Mouse (Mus musculus) adrenal gland, postnatal 10 days (tissue): Measurements from ENCODE around the gene Gm45208. TPM values are rescaled to one million over a fixed set of nuclear protein-coding genes. Genes with fewer than 3 reads are reported as not detected.
"Not testable (repeated sequence)": the region's sequence is repeated elsewhere in the genome, so short reads cannot be mapped to it uniquely, and the experiment has no call there.

Experiments
- DNase-seq: peaks from one replicate; pipeline ENCODE4 v3.0.0; 2021; ENCODE audit warnings: mixed read lengths
- long read RNA-seq, 2 experiments: library from polyadenylated mRNA; stranded (forward); transcript quantifications; one replicate each; pipeline ENCODE4 v2.0.0; 2021
- total RNA-seq, 2 experiments: library from RNA; stranded (reverse); gene quantifications; 2 replicates each; pipeline ENCODE4 v1.2.3; 2021

Gm45208 gene
- not detected for total RNA-seq
- long read RNA-seq, experiment 1, partial matches to known transcripts: 0 of 2 reads
- long read RNA-seq, experiment 1, other reads (novel, unspliced or antisense): 2 of 2 reads
- long read RNA-seq, experiment 2, partial matches to known transcripts: 0 of 3 reads
- long read RNA-seq, experiment 2, other reads (novel, unspliced or antisense): 3 of 3 reads

GRCm38 (mm10) chrX:7721514-7722281 is at the start of gene Gm45208:
Gene Gm45208 (plus strand): TSS chrX:7722245.
- DNase-seq: peak; percentile 75

GRCm38 (mm10) chrX:7672739-7673138 is 49.3 kb upstream of the Gm45208 start:
- DNase-seq: no peak

- peak; percentile 49 for DNase-seq
These were observed 48.3 kb upstream of the Gm45208 start for GRCm38 (mm10) chrX:7673578-7674281.

GRCm38 (mm10) chrX:7674284-7675000 is 47.6 kb upstream of the Gm45208 start:
- DNase-seq: no peak

GRCm38 (mm10) chrX:7675001-7675380 is 47.1 kb upstream of the Gm45208 start:
- DNase-seq: no peak

GRCm38 (mm10) chrX:7678986-7679385 is 43.1 kb upstream of the Gm45208 start:
- DNase-seq: no peak

- DNase-seq: peak; percentile 92
These were observed 42.5 kb upstream of the Gm45208 start for GRCm38 (mm10) chrX:7679405-7680056.

- DNase-seq: no peak
These were observed 42.0 kb upstream of the Gm45208 start for GRCm38 (mm10) chrX:7680057-7680412.

GRCm38 (mm10) chrX:7680864-7681263 is 41.2 kb upstream of the Gm45208 start, which contains the start of gene Magix:
Gene Magix (minus strand): TSS chrX:7681251.
- peak; percentile 42 for DNase-seq

- DNase-seq: no peak
These were observed 33.7 kb upstream of the Gm45208 start for GRCm38 (mm10) chrX:7688321-7688720.

GRCm38 (mm10) chrX:7690486-7690885 is 31.6 kb upstream of the Gm45208 start:
- DNase-seq: no peak

GRCm38 (mm10) chrX:7692862-7693261 is 29.2 kb upstream of the Gm45208 start:
- peak; percentile 45 for DNase-seq

- DNase-seq: no peak
These were observed 25.5 kb upstream of the Gm45208 start for GRCm38 (mm10) chrX:7696520-7696919.

- peak; percentile 82 for DNase-seq
These were observed 25.1 kb upstream of the Gm45208 start, which contains the start of gene Gpkow for GRCm38 (mm10) chrX:7696954-7697381. Gene Gpkow (plus strand): TSS chrX:7697131.

GRCm38 (mm10) chrX:7713764-7714134 is 8.3 kb upstream of the Gm45208 start:
- not testable (repeated sequence) for DNase-seq

GRCm38 (mm10) chrX:7714135-7714899 is 7.7 kb upstream of the Gm45208 start, which contains the start of gene Wdr45:
Gene Wdr45 (plus strand): TSS chrX:7714333.
- DNase-seq: peak; percentile 89

GRCm38 (mm10) chrX:7716058-7716457 is 6.0 kb upstream of the Gm45208 start:
- DNase-seq: not testable (repeated sequence)

- no peak for DNase-seq
These were observed 202 bp downstream of the Gm45208 start for GRCm38 (mm10) chrX:7722282-7722611.

GRCm38 (mm10) chrX:7722691-7723090 is 646 bp downstream of the Gm45208 start:
- DNase-seq: no peak

GRCm38 (mm10) chrX:7724135-7724534 is 2.1 kb downstream of the Gm45208 start:
- DNase-seq: no peak

- DNase-seq: no peak
These were observed 3.8 kb downstream of the Gm45208 start for GRCm38 (mm10) chrX:7725841-7726240.
